Mouse (Mus musculus): ENCODE results near the gene Pycr2. TPM values are rescaled to one million over a fixed set of nuclear protein-coding genes. Genes with fewer than 3 reads are reported as not detected.
"Not testable (repeated sequence)": the region's sequence is repeated elsewhere in the genome, so short reads cannot be mapped to it uniquely, and the experiment has no call there.

Pycr2 gene
- polyA plus RNA-seq, 1 experiment from 2014 or later = 80.7 TPM

DNA sequence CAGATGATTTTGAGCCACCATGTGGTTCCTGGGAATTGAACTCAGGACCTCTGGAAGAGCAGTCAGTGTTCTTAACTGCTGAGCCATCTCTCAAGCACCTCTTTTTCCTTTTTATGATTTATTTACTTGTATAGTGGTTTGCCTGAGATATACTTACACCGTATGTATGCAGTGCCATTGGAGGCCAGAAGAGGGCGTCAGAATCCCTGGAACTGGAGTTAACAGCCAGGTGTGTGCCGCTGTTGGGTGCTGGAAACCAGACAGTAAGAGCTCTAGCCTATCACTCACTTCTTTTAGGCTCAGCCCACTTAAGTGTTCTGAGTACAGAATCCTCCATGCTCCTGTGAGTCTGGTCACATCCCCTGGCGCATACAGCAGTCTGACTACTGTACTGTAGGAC is 26.6 kb upstream of the Pycr2 start:
- 74% methylated on average over 4 of the region's 4 CpGs for WGBS

DNA sequence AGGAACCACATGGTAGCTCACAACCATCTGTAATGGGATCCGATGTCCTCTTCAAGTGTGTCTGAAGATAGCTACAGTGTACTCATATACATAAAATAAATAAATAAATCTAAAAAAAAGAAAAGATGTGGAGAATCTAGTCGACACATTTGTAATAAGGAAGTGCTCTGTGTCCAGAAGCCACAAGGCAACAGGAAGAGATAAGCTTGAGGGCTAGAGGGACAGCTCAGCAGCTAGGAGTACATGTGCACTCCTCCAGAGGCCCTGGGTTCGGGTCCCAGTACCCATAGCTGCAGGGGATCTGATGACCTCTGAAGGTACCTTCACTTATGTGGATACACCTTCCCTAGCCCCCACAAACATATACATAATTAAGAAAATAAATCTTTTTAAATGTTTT is 22.3 kb upstream of the Pycr2 start:
- WGBS = 65% methylated on average over 3 of the region's 3 CpGs
- Histone ChIP-seq H3K9me3 (ENCODE audit: control insufficient read depth, low read length) (no peaks in the 10 kb centered on the region), H3K4me2 (ENCODE audit: low read depth, low read length) (no peak overlapping the region), H3K27ac (ENCODE audit: low read length) (no peak overlapping the region), H3K4me3 (ENCODE audit: low read length) (no peak overlapping the region), H3K9ac (ENCODE audit: low read length) (no peak overlapping the region), H3K27me3 (ENCODE audit: control insufficient read depth, insufficient read depth, low read depth, low read length) (no peaks in the 10 kb centered on the region), H3K36me3 (ENCODE audit: control insufficient read depth, insufficient read depth, low read length) (no peaks in the 10 kb centered on the region), H3K4me1 (replicated peaks; ENCODE audit: control insufficient read depth, insufficient read depth, low read length) (no peaks in the 10 kb centered on the region)
- ATAC-seq (ENCODE audit: low read depth) = no peak

More for the DNA sequence above, 26.6 kb upstream of the Pycr2 start:
- Histone ChIP-seq H3K4me1 (replicated peaks; ENCODE audit: control insufficient read depth, insufficient read depth, low read length) (no peaks in the 10 kb centered on the region), H3K27me3 (ENCODE audit: control insufficient read depth, insufficient read depth, low read depth, low read length) (no peaks in the 10 kb centered on the region), H3K9me3 (ENCODE audit: control insufficient read depth, low read length) (no peaks in the 10 kb centered on the region), H3K4me2 (ENCODE audit: low read depth, low read length) (no peak overlapping the region), H3K27ac (ENCODE audit: low read length) (no peak overlapping the region), H3K9ac (ENCODE audit: low read length) (no peak overlapping the region), H3K4me3 (ENCODE audit: low read length) (no peak overlapping the region), H3K36me3 (ENCODE audit: control insufficient read depth, insufficient read depth, low read length) (no peaks in the 10 kb centered on the region)
- ATAC-seq (ENCODE audit: low read depth) = no peak

- Histone ChIP-seq H3K27me3 (ENCODE audit: control insufficient read depth, insufficient read depth, low read depth, low read length) (no peaks in the 10 kb centered on the region), H3K4me1 (replicated peaks; ENCODE audit: control insufficient read depth, insufficient read depth, low read length) (peaks cover 8% of the 10 kb centered on the region), H3K4me3 (ENCODE audit: low read length) (no peak overlapping the region), H3K36me3 (ENCODE audit: control insufficient read depth, insufficient read depth, low read length) (no peaks in the 10 kb centered on the region), H3K9ac (ENCODE audit: low read length) (no peak overlapping the region), H3K4me2 (ENCODE audit: low read depth, low read length) (no peak overlapping the region), H3K9me3 (ENCODE audit: control insufficient read depth, low read length) (no peaks in the 10 kb centered on the region), H3K27ac (ENCODE audit: low read length) (no peak overlapping the region)
- WGBS = 18% methylated on average over 7 of the region's 7 CpGs
- no peak for ATAC-seq (ENCODE audit: low read depth)
Observed at GRCm38 (mm10) chr1:180883731-180884130, 20.4 kb upstream of the Pycr2 start.

GRCm38 (mm10) chr1:180884484-180884883 is 19.6 kb upstream of the Pycr2 start:
- Histone ChIP-seq H3K9ac (ENCODE audit: low read length) (no peak overlapping the region), H3K36me3 (ENCODE audit: control insufficient read depth, insufficient read depth, low read length) (no peaks in the 10 kb centered on the region), H3K9me3 (ENCODE audit: control insufficient read depth, low read length) (no peaks in the 10 kb centered on the region), H3K27me3 (ENCODE audit: control insufficient read depth, insufficient read depth, low read depth, low read length) (no peaks in the 10 kb centered on the region), H3K4me1 (replicated peaks; ENCODE audit: control insufficient read depth, insufficient read depth, low read length) (peaks cover 14% of the 10 kb centered on the region), H3K4me3 (ENCODE audit: low read length) (no peak overlapping the region), H3K27ac (ENCODE audit: low read length) (no peak overlapping the region), H3K4me2 (ENCODE audit: low read depth, low read length) (no peak overlapping the region)
- no peak for ATAC-seq (ENCODE audit: low read depth)
- 63% methylated on average over 9 of the region's 9 CpGs for WGBS

- peak overlapping the region; percentile 62 for H3K9ac ChIP-seq (ENCODE audit: low read length)
- ATAC-seq (ENCODE audit: low read depth) = peak; percentile 92
- H3K36me3 ChIP-seq (ENCODE audit: control insufficient read depth, insufficient read depth, low read length) = no peaks in the 10 kb centered on the region
- peaks cover 7% of the 10 kb centered on the region; the same call in 1 of the 2 replicates for H3K27me3 ChIP-seq (ENCODE audit: control insufficient read depth, insufficient read depth, low read depth, low read length)
- peak overlapping the region; percentile 33 for H3K4me3 ChIP-seq (ENCODE audit: low read length)
- peak overlapping the region; percentile 56 for H3K4me2 ChIP-seq (ENCODE audit: low read depth, low read length)
- peak overlapping the region; percentile 75 for H3K27ac ChIP-seq (ENCODE audit: low read length)
- H3K9me3 ChIP-seq (ENCODE audit: control insufficient read depth, low read length) = no peaks in the 10 kb centered on the region
- H3K4me1 ChIP-seq (replicated peaks; ENCODE audit: control insufficient read depth, insufficient read depth, low read length) = peaks cover 14% of the 10 kb centered on the region
- 2% methylated on average over 13 of the region's 13 CpGs for WGBS
Observed at GRCm38 (mm10) chr1:180888556-180889042, 15.5 kb upstream of the Pycr2 start.

- peaks cover 13% of the 10 kb centered on the region for H3K27me3 ChIP-seq (ENCODE audit: control insufficient read depth, insufficient read depth, low read depth, low read length)
- H3K36me3 ChIP-seq (ENCODE audit: control insufficient read depth, insufficient read depth, low read length) = no peaks in the 10 kb centered on the region
- peak overlapping the region; percentile 62 for H3K9ac ChIP-seq (ENCODE audit: low read length)
- 39% methylated on average over 7 of the region's 7 CpGs for WGBS
- ATAC-seq (ENCODE audit: low read depth) = no peak; the same call in 1 of the 2 replicates
- H3K4me3 ChIP-seq (ENCODE audit: low read length) = peak overlapping the region; percentile 33; the same call in 1 of the 2 replicates
- H3K4me2 ChIP-seq (ENCODE audit: low read depth, low read length) = peak overlapping the region; percentile 56
- no peaks in the 10 kb centered on the region for H3K9me3 ChIP-seq (ENCODE audit: control insufficient read depth, low read length)
- H3K4me1 ChIP-seq (replicated peaks; ENCODE audit: control insufficient read depth, insufficient read depth, low read length) = peaks cover 14% of the 10 kb centered on the region
- H3K27ac ChIP-seq (ENCODE audit: low read length) = peak overlapping the region; percentile 75
Observed at GRCm38 (mm10) chr1:180889172-180889571, 14.9 kb upstream of the Pycr2 start.

- H3K4me2 ChIP-seq (ENCODE audit: low read depth, low read length) = no peak overlapping the region
- H3K9ac ChIP-seq (ENCODE audit: low read length) = no peak overlapping the region
- H3K4me1 ChIP-seq (replicated peaks; ENCODE audit: control insufficient read depth, insufficient read depth, low read length) = peaks cover 16% of the 10 kb centered on the region
- H3K36me3 ChIP-seq (ENCODE audit: control insufficient read depth, insufficient read depth, low read length) = no peaks in the 10 kb centered on the region
- no peak for ATAC-seq (ENCODE audit: low read depth)
- peaks cover 19% of the 10 kb centered on the region for H3K27me3 ChIP-seq (ENCODE audit: control insufficient read depth, insufficient read depth, low read depth, low read length)
- H3K4me3 ChIP-seq (ENCODE audit: low read length) = no peak overlapping the region
- 58% methylated on average over 6 of the region's 6 CpGs for WGBS
- H3K9me3 ChIP-seq (ENCODE audit: control insufficient read depth, low read length) = no peaks in the 10 kb centered on the region
- no peak overlapping the region for H3K27ac ChIP-seq (ENCODE audit: low read length)
Observed at GRCm38 (mm10) chr1:180889841-180890240, 14.3 kb upstream of the Pycr2 start.

DNA sequence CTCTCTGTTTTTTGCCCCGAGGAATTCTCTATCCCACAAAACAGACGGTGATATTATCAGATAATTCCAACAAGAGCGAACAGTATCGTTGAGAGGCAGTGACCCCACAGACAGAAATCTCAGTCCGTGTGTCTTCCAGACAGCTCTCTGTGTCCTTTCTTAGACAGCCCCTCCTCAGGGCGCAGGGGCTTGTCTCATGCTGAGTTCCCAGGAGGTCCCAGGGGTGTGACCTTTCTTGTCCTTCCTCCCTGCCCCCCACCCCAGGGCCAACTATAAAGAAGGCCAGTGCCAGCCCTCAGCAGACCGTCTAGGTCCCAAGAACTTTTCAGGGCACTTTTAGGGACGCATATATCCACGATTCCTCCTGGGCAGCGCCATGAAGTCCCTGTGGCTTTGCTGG is 11.3 kb upstream of the Pycr2 start, which contains the start of gene Lefty2:
Gene Lefty2, plus strand, starts transcription at position 301 of the 400 bp plus-strand sequence.
- WGBS = 51% methylated on average over 10 of the region's 10 CpGs
- no peak for ATAC-seq (ENCODE audit: low read depth)
- H3K27me3 ChIP-seq (ENCODE audit: control insufficient read depth, insufficient read depth, low read depth, low read length) = peaks cover 26% of the 10 kb centered on the region
- H3K36me3 ChIP-seq (ENCODE audit: control insufficient read depth, insufficient read depth, low read length) = no peaks in the 10 kb centered on the region
- H3K9me3 ChIP-seq (ENCODE audit: control insufficient read depth, low read length) = no peaks in the 10 kb centered on the region
- no peak within 1 kb of the TSS for H3K27ac ChIP-seq (ENCODE audit: low read length)
- H3K4me2 ChIP-seq (ENCODE audit: low read depth, low read length) = no peak within 1 kb of the TSS
- no peak within 1 kb of the TSS for H3K9ac ChIP-seq (ENCODE audit: low read length)
- peaks cover 16% of the 10 kb centered on the region for H3K4me1 ChIP-seq (replicated peaks; ENCODE audit: control insufficient read depth, insufficient read depth, low read length)
- H3K4me3 ChIP-seq (ENCODE audit: low read length) = no peak within 1 kb of the TSS

- ATAC-seq (ENCODE audit: low read depth); H3K4me1 ChIP-seq (replicated peaks; ENCODE audit: control insufficient read depth, insufficient read depth, low read length): not testable (repeated sequence)
- H3K4me3 ChIP-seq (ENCODE audit: low read length) = peak overlapping the region; percentile 13
Observed at GRCm38 (mm10) chr1:180894088-180894987, 9.8 kb upstream of the Pycr2 start.

More at GRCm38 (mm10) chr1:180894088-180894987, 9.8 kb upstream of the Pycr2 start:
- not testable (repeated sequence) for H3K27ac ChIP-seq (ENCODE audit: low read length); H3K9ac ChIP-seq (ENCODE audit: low read length); H3K36me3 ChIP-seq (ENCODE audit: control insufficient read depth, insufficient read depth, low read length); H3K9me3 ChIP-seq (ENCODE audit: control insufficient read depth, low read length)
- H3K27me3 ChIP-seq (ENCODE audit: control insufficient read depth, insufficient read depth, low read depth, low read length) = peaks cover 26% of the 10 kb centered on the region
- 4% methylated on average over 40 of the region's 51 CpGs for WGBS
- peak overlapping the region; percentile 28; the same call in 1 of the 2 replicates for H3K4me2 ChIP-seq (ENCODE audit: low read depth, low read length)
